Mouse (Mus musculus) left cerebral cortex, adult 2 months (tissue): Measurements from ENCODE around the gene Psmd8. TPM values are rescaled to one million over a fixed set of nuclear protein-coding genes. Genes with fewer than 3 reads are reported as not detected.

Experiments
- DNase-seq, 2 experiments: peaks; one replicate each; pipeline ENCODE4 v3.0.0; 2021 to 2022; ENCODE audit warnings: low spot score in 2 of 2, mixed read lengths in 1 of 2; ENCODE audit errors: extremely low spot score in 1 of 2
- H3K27ac ChIP-seq: fragments of 200-600 bp; 2 replicates; pipeline ENCODE4 v1.8.1; 2022
- H3K4me3 ChIP-seq: fragments of 200-600 bp; 2 replicates; pipeline ENCODE4 v1.8.1; 2022
- CTCF ChIP-seq: fragments of 200-600 bp; IDR thresholded peaks from 2 replicates; pipeline ENCODE4 v1.8.1; 2022; ENCODE audit warnings: antibody characterized with exemption, mild to moderate bottlenecking, moderate library complexity
- intact Hi-C: fragments of 180-260 bp; cut with DNase I; formaldehyde crosslinking; loops from one replicate; pipeline ENCODE4 v1.15.1; 2025
- total RNA-seq, 2 experiments: library from RNA; stranded (reverse); gene quantifications; 2 replicates each; pipeline ENCODE4 v1.2.3; 2021

Psmd8 gene
- total RNA-seq, 2 experiments from 2014 or later: 128 to 132 TPM

GRCm38 (mm10) chr7:29124970-29125369 is 55.5 kb downstream of the Psmd8 start, which contains the start of gene Ryr1:
Gene Ryr1 (minus strand): TSS chr7:29125179.
- Histone ChIP-seq H3K27ac (no peak within 1 kb of the TSS), H3K4me3 (no peak within 1 kb of the TSS)
- intact Hi-C loops: loop anchor here (5.0 kb wide), 1 partner anchor 177 kb away; the partner anchor contains the start of gene Dpf1
- no peak for DNase-seq
- no peak for TF ChIP-seq CTCF

Other genes starting within 250 kb of the Psmd8 start
- 100 to 1,000 TPM; 196 to 199 TPM for gene Actn4, start 218.4 kb downstream of the Psmd8 start, total RNA-seq
- 100 to 1,000 TPM; 179 to 192 TPM for gene Eif3k, start 198.8 kb downstream of the Psmd8 start, total RNA-seq
- gene Map4k1, start 198.7 kb downstream of the Psmd8 start, total RNA-seq: 1 to 10 TPM; 1.8 to 2.3 TPM
- 10 to 100 TPM in 1 of 2 experiments, 1 to 10 TPM in 1; 7.7 to 10.5 TPM for gene Ryr1, start 55.5 kb downstream of the Psmd8 start, total RNA-seq
- gene Rasgrp4, start 45.9 kb downstream of the Psmd8 start, total RNA-seq: 1 to 10 TPM; 1.2 to 1.4 TPM
- gene Fam98c, start 24.5 kb downstream of the Psmd8 start, total RNA-seq: 10 to 100 TPM; 34.3 to 38.3 TPM
- gene Ggn, start 10.5 kb downstream of the Psmd8 start, total RNA-seq: 1 to 10 TPM; 1.4 to 1.8 TPM
- gene Spred3, start 10.3 kb downstream of the Psmd8 start, total RNA-seq: 10 to 100 TPM; 56.0 to 59.3 TPM
- 1 to 10 TPM; 1.3 TPM for gene Catsperg1, start 33.3 kb upstream of the Psmd8 start, total RNA-seq
- gene Kcnk6, start 51.8 kb upstream of the Psmd8 start, total RNA-seq: 1 to 10 TPM; 2.9 to 3.3 TPM
- 10 to 100 TPM; 44.3 to 47.2 TPM for gene Yif1b, start 57.6 kb upstream of the Psmd8 start, total RNA-seq
- under 1 TPM in 1 of 2 experiments, not detected in 1; 0.32 TPM for gene 2200002D01Rik, start 67.8 kb upstream of the Psmd8 start, total RNA-seq
- 10 to 100 TPM; 26.4 to 27.8 TPM for gene Spint2, start 101.2 kb upstream of the Psmd8 start, total RNA-seq
- 10 to 100 TPM; 15.1 to 18.2 TPM for gene Ppp1r14a, start 108.6 kb upstream of the Psmd8 start, total RNA-seq
- gene Dpf1, start 123.2 kb upstream of the Psmd8 start, total RNA-seq: 100 to 1,000 TPM; 114 to 128 TPM